Mouse (Mus musculus): Measurements from ENCODE around the gene Asb15.

Gene Asb15

DNA sequence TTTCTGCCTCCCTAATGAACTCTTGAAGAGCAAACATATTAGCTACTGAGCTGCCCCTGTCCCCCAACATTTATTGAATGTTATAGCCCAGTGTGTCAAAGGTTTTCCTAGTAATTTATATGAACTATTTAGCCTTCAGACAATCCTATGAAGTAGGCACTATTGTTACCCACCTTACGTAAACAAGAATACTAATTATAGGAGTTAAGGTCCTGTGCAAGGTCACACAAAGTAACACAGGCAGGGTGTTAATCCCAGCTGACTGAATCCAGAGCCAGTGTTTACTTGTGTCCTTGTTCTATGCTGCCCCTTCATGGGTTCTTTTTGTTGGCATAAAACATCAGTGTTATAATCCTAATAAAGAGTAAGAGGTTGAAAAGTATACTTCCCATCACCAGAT, 41.8 kb downstream of the Asb15 start:
- no peak for DNase-seq

DNA sequence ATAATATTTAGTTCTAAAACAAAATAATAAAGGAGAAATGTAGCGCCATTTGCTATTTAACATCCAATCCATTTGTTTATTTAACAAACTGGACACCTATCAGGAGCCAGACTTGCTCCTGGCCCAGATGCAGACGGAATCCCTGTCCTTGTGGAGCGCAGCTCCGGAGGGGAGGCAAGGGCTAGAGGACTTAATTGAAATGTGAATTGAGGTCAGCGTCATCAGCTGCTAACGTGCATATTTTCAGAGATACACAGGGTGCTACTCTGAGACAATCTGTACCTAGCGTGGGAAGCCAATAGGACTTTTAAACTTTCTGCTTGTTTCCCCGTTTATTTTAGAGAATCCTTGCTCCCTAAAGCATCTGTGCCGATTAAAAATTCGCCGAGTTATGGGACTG, 42.3 kb downstream of the Asb15 start:
- no peak for DNase-seq

DNA sequence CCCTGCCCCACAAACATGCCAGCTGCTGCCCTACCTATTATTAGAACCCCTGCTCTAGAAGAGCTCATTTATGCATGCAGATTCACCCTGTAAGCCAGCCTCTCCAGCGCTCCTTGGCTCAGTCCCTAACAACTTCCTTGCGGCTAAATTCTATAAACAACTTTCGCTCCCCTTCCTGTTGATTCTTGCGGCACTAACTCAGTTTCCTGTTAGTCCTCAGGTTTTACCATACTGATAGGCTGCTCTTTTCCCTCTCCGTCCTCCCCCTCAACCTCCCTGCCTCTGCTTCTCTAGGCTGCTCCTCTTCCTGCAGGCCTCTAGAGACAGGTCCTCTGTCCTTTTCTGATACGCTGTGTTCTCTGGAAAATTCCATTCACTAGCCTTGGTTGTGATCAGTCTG, 43.2 kb downstream of the Asb15 start:
- no peak for DNase-seq

DNA sequence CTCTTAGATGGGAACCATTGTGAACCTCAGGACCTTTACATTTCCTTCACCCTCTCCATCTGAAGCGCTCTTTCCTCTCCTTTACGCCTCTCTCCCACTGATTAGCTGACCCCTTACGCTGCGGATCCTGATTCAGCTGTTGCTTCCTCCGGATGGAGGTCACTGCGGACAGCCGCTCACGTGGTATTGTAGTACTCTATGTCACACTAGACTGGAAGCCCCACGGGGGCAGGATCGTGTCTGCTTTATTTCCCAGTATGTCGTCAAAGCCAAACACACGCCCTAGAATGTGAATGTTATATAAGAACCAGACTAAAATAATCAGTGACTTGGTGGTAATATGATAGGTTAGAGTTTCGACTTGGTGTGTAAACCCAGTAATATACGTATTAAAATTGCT, 44.5 kb downstream of the Asb15 start:
- no peak for DNase-seq

DNA sequence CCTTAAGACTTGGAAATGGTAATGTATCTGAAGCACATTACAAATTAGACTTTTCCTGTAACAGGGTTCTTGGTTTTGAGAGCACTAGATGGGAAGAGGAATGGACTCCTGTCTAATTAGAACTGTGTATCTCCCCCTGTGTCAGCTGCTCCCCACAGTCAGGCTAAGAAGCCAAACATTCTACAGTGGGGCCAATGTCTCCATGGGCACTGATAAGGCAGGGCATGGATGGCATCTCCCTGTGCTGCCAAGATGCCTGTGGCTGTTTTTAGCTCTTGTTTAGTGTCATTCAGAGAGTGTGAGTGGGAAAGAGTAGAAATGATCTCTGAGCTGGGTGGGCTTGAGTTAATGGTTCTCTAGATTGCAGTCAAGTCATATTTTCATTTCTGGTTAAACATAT, 45.4 kb downstream of the Asb15 start:
- DNase-seq = no peak

DNA sequence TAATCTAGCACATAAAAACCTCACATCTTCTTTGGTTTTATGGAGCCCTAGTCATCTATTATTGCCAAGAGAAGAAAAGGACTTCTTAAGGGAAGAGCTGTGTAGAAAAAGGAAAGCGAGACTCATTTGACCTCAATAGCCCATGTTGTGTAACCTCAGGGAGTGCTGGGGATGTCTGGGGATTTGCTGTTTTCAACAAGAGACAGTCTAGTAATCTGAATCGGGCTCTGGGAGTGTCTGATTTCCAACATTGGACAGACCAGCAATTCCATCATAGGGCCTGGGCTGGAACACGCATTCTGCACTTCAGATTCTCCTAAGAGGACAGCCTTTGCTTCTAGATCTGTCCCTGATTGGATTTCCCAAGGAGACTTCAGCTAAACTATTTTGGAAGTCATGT, 55.5 kb downstream of the Asb15 start:
- DNase-seq = no peak

DNA sequence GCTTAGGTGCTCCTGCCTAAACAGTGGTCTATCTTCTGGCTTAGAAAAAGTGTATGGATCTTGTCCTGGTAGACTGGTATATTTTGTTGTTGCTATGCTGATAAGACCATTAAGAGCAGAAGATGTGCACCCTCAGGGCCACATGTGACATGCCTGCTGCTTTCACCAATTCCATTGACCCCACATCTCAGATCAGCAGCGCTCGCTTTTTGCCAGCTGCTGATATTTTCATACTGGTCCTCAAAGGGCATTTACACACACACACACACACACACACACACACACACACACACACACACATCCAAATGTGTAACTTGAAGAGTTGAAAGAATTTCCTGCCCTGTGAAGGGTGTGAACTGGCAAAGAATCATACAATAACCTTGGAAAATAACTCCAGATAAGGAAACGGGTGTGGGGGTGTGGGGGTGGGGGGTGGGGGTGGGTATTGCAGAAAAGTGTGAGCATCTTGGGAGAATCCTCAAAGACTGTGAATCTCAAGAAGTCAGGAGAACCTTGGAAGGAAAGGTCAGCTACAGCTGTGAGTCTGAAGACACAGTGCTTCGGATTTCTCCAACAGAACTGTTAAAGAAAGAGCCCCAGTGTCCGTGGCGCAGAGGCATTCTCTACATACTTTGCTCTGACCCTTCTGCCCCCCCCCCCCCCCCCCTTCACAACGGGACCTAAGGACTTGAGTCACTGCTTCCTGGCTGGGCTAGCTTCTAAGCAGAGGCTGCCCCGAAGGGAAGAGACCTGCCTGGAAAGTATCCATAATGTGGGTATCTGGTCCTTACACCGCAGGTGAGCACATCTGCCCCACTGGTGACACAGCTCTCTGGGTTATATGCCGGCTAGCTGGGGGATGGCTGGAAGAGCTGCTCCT, 57.7 kb downstream of the Asb15 start:
- DNase-seq = no peak

DNA sequence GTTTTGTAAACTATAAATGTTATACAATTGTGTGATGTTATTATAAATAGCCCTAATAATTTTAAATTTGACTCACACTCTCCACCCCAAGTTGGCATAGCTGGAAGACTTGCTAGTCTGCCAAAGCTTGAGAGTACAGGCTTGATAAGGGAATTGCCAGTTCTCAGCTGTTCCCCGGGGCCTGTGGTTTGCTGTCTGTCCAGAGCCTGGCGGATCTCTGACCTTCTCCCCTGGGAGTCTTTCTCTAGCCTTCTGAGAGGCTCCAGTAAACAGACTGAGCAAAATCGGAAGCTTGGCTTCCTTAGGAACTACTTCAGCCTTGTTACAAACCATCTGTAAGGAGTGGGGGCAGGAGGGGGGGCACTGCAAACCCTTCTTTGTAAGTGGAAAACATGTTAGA, 58.9 kb downstream of the Asb15 start:
- no peak for DNase-seq

DNA sequence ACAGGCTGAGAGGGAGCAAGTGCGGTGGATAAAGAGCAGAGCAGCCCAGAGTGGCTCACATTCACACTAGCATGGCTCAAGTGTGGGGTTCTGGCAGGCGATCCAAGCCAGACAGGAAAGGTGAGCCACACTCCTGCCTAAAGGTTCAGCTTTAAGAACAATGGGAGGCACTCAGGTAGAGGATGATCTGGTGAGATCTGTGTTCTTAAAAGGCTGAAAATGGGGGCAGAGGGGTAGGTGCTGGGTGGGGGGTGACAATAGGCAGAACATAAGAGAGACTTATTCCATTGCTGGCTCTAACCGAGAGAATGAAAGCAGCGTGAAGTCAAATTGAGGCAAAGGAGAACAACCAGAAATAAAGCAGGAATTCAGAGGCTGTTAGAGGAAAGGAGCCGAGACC, 62.3 kb downstream of the Asb15 start:
- DNase-seq = no peak

DNA sequence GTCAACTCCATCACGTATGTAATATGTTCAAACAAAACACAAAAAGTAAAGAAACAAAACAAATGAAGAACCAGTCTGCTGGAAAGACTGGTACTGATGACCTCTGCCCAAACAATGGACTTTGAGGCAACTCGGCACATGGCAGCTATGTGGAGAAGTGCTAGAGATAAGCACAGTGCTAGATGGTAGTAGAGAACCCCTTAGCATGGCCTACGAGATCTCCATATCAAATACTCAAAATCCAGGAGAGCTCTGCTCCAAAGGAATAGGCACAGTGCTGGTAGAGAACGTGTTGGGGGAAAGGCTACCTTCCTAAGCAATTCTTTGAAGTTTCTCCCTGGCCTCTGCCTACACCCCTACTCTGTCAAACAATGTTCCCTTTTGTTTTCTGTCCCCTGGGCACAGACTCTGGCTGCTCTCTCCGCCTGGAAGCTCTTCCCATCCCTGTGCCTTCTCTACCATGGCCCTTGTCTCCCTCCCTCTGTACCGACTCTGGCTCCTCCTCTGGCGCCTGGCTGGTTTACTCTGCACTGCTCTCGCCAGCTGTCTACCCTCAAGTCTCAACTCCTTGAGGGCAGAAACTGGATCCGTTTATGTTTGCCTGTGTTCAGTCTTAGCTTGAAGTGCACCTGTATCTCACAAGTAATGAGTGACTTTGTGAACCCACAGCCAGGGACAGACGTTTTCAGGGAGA, 63.7 kb downstream of the Asb15 start:
- no peak for DNase-seq

DNA sequence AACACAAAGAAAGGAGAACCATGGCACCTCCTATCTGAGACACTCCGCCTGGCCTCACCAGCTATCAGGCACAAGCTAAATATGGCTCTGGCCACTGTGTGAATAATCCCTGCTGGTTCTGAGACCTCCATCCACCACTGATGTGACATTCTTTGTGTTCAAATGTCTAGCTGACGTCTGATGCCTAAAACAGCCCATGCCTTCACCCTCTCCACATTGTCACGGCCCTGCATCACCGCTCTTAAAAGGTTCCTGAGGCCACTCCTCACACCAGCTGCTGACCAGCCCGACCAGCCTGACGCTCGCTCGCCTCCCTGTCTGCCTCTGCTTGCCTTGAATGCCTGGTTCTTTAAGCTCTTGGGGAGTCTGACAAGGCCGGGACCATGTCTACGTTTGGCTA, 69.6 kb downstream of the Asb15 start, which contains the start of gene Lmod2:
TSS of gene Lmod2 (plus strand) at position 263 of the 400 bp plus-strand sequence.
- DNase-seq = no peak

DNA sequence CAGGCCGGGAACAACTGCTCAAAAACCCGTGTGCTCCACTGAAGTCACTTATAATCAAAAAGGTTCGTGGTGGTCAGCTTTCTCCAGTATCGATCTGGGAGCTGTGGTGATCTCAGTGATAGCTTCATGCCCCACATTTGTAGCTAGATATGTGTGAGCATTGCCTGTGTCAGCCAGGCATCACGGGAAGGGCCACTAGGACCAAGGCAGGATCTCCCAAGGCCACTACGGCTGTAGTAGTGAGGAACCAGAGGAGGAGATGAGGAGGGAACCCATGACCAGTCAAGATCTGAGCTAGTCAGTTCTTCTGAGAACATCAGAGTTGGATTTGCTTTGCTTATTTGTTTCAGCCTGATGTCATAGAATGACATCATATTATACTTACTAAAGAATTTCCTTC, 71.2 kb downstream of the Asb15 start:
- DNase-seq = no peak

DNA sequence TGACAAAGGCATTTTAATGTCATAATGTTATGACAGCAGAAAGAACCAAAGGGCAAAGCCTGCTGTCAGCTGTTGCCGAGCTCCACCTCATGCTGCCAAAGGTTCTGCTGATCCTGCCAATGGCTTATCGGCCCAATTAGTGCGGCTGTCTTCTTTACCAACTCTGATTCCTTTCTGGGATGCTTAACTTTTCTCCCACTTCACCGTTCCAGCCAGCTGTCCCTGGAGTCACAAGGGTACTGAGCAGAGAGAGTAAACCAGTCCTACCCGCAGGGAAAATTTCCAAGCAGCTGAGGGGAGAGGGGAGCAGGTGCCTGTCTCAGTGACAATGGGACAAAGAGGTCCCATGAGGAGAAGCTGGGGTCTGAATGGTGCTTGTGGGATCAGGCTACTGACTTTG, 71.7 kb downstream of the Asb15 start:
- DNase-seq = no peak

DNA sequence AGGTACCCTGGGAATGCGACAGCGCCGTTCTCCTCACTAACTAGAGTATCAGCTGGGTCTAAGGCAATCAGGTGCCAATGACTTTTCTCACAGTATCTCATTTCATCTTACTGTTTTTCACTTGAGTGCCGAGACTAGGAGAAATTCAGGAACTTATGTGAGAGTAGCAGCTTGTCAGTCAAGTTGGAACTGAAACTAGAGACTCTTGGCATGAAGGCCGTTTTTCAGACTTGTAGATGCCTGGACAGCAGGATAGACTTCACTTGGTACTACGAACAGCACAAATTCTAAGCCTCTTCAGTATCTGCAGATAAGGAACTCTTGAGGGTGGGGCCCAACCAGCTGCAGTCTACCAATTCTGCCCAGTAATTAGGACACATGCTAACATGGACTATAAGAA, 72.2 kb downstream of the Asb15 start:
- no peak for DNase-seq

DNA sequence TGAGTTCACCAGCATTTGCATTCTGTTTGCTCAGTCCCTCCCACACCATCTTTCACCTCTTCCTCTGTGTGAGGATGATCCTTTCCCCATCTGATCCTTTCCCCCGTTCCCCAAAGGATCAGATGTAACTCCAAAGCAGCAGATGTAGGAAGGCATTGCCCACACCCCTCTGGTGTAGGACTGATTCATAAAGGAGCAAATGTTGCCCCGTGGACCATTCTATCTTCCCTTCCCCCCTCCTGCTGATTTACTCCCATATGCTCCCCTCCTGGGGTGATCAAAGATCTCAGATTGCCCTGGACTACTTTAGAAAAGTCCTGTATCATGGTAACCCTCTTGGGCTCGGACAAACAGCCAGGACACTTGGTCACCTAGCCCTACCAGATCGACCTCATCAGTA, 72.8 kb downstream of the Asb15 start:
- DNase-seq = no peak

DNA sequence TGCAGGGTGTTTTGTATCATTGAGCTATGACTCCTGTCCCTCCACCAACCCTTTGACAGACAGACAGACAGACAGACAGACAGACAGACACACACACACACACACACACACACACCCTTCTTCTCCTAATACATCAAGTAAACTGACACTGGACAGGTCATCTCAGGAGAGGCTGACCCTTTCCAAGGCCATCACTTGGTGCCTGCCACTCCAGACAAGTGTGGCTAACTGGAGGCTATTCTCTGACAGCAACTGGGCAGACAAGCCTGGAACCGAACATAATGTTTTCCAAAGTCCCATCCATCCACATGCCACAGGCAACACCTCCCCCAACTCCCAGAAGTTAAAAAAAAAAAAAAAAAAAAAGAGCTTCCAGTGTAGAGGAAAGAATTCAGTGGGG, 73.7 kb downstream of the Asb15 start:
- no peak for DNase-seq

DNA sequence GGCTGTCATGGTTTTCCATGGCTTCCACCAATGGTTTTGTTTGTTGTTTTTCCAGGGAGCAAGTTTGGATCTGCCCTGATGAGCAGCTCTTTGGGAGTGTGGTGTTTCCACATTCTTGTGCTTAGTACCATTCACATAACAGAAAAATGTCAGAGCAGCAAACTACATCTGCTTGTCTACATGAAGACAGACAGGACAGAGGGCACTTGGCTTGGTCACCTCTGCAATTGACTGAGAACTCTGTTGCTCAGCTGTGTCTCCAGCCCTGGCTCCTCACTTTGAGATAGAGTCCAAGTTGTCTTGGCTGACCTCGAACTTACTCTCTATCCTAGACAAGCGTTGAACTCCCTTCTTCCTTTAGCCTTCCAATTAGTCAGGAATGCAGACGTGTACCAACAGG, 74.4 kb downstream of the Asb15 start:
- no peak for DNase-seq

DNA sequence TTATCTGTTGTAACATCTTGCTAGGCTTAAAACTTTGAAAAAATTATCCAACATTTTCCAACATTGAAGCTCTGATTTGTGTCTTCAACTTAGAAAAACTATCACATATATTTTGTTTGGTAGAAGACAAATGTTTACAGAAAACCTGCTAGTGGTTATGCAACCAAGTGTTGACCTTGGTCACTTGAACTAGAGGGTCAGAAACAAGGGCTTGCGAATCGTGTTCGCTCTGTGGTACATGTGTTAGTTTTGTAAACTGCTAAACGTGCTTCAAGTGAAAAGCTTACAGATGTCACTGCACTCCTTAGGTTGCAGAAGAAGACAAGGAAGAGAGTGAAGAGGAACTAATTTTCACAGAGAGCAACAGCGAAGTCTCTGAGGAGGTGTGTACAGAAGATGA, 75.0 kb downstream of the Asb15 start:
- DNase-seq = no peak

DNA sequence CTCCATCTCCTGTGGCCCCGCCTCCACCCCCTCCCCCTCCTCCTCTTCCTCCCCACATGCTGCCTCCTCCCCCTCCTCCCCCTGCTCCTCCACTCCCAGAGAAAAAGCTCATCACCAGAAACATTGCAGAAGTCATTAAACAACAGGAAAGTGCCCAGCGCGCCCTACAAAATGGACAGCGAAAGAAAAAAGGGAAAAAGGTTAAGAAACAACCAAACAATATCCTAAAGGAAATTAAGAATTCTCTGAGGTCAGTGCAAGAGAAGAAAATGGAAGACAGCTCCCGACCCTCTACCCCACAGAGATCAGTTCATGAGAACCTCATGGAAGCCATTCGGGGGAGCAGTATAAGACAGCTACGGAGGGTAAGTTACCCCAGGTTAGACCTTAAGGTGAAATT, 76.3 kb downstream of the Asb15 start:
- DNase-seq = no peak

DNA sequence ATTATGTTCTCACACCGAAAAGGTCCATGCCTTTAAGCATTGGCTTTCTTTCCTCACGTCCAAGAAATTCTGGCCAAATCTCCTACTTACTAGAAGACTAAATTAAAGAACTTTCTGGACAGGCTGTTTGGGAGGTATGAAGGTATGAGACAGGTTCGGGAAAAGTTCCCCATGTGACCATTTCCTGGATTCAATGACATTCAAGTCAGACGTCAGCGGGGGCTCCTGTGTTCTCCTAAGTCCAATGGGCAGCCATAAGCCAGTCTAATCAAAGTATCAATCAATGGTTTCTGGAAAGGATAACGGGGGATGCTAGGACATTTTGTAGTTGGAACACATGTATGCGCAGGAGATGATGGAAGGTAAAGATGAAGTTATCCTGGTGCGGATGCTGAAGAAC, 77.7 kb downstream of the Asb15 start:
- no peak for DNase-seq

DNA sequence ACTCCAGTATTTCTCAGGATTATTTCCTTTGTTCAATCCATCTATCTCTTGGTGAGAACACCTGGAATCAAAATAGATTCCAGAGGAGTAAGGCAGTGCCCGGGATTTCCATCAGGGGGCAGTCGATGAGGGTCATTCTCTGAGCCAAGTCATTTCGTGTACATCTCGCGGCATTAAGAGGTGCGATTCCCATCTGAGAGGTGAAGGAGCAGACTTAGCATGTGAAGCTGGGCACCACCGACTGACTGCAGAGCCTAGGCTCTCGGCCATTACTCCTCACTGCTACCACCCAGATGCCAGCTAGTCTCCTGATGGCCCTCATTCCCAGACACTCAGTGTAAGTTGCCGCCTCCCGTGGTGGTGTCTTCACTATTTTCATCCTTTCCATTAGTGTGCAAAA, 78.6 kb downstream of the Asb15 start:
- DNase-seq = no peak

DNA sequence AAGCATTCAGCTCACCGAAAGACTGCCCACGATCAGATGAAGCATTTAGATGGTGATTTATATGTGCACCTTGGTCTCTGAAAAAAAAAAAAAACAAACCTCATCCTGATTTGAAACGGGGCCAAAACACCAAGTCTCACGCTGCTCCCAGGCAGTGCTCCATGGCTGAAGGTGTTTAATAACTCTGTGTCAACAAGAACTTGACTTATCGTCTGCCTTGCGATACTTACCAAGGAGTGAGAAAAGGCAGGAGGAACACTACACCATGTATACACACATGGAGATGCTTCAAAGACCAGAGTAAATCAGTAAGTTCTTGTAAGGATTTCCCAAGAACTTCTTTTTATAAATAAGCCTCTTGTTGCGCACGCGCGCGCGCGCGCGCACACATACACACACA, 79.6 kb downstream of the Asb15 start:
- DNase-seq = no peak

DNA sequence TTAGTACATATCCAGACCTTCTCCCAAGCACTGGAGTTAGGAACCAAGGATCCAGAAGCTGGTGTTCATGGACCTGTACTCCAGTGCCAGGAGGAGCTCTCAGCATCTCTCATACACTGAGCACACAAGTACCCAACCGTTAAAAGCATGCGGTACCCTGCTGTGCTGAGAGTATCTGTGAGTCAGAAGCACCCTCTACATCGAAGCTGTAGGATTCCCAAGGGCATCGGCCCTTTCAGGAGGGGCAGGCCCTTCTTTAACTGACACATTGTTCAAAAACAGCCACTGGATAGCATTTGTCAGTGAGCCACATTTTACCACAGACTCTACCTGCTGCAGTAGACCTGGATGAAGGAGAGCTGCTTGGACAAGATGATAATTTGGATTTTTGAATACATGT, 80.2 kb downstream of the Asb15 start:
- DNase-seq = no peak

DNA sequence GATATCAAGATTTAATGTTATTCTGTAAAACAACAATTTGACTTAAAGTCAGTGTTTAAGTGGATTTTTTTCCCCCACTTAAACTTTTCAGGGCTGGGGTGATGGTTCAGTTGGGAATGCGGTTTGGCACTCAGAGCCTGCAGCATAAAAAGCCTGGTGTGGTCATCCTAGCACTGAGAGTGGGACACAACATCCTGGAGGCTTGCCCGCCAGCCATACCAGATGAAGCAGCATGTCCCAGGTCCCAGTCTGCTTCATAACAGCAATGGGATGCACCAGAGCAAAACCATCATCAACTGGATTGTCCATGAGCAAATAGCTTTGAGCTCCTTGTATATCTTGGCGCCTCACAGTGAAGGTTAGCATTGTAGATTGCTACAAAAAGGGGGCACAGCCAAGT, 80.7 kb downstream of the Asb15 start:
- no peak for DNase-seq

DNA sequence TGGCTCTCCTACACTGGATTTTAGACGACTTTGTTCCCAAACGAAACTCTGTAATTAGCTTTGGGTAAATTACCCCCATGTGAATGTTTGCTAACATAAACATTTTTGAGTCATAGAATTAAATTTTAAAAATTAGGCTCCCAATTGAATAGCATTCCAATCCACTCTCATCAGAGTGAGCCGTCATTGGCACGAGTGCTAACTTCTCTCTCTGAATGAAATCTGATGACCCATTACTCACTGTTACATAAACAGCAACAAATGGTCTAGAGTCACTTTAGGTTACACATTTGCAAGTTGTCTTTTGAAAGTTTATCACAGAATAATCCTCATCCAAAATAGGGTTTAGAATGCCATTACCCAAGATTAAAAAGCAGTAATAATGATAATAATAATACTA, 81.6 kb downstream of the Asb15 start:
- DNase-seq = no peak
